Mouse (Mus musculus) midbrain, embryonic 16.5 days (tissue): Measurements from ENCODE around the gene Kctd19. TPM values are rescaled to one million over a fixed set of nuclear protein-coding genes. Genes with fewer than 3 reads are reported as not detected.

Experiments
- ATAC-seq: fragments of 200-750 bp; cut with Nextera tagmentation; 2 replicates; pipeline ENCODE4 v1.8.0; 2017; ENCODE audit warnings: moderate TSS enrichment
- H3K27ac ChIP-seq: fragments of 300-500 bp; sonication (generic); 2 replicates; pipeline ENCODE4 v1.5.1; 2014; ENCODE audit warnings: mild to moderate bottlenecking, low read length, mixed read lengths
- H3K27me3 ChIP-seq: fragments of 300-500 bp; sonication (generic); 2 replicates; pipeline ENCODE4 v1.6.1; 2014; ENCODE audit warnings: low read depth, low read length, mixed read lengths; ENCODE audit not compliant: control insufficient read depth, insufficient read depth
- H3K36me3 ChIP-seq: fragments of 300-500 bp; sonication (generic); 2 replicates; pipeline ENCODE4 v1.6.1; 2014; ENCODE audit warnings: mild to moderate bottlenecking, low read length, moderate library complexity, mixed read lengths; ENCODE audit not compliant: control insufficient read depth, insufficient read depth
- H3K4me1 ChIP-seq: fragments of 300-500 bp; sonication (generic); 2 replicates; pipeline ENCODE4 v1.6.1; 2014; ENCODE audit warnings: mild to moderate bottlenecking, low read length, mixed read lengths; ENCODE audit not compliant: control insufficient read depth, insufficient read depth
- H3K4me2 ChIP-seq: fragments of 300-500 bp; sonication (generic); 2 replicates; pipeline ENCODE4 v1.6.1; 2014; ENCODE audit warnings: mild to moderate bottlenecking, low read length, mixed read lengths
- H3K4me3 ChIP-seq: fragments of 300-500 bp; sonication (generic); 2 replicates; pipeline ENCODE4 v1.5.1; 2014; ENCODE audit warnings: low read depth, mild to moderate bottlenecking, low read length, moderate library complexity, mixed read lengths
- H3K9ac ChIP-seq: fragments of 300-500 bp; sonication (generic); 2 replicates; pipeline ENCODE4 v1.6.1; 2014; ENCODE audit warnings: low read depth, low read length, mixed read lengths
- H3K9me3 ChIP-seq: fragments of 300-500 bp; sonication (generic); replicated peaks from 2 replicates; pipeline ENCODE4 v1.6.1; 2014; ENCODE audit warnings: mild to moderate bottlenecking, low read length, mixed read lengths; ENCODE audit not compliant: control insufficient read depth, poor library complexity, severe bottlenecking
- WGBS: fragments of 180-500 bp; shearing (Covaris S2); extraction: QIAGEN DNeasy Blood & Tissue Kit; methylation state at CpG from one replicate; pipeline ENCODE4 v1.1.7; 2014; 5-methylcytosine and 5-hydroxymethylcytosine counted together
- polyA plus RNA-seq: library from polyadenylated mRNA; unstranded; fragments of >200 nt; fragmentation: Nextera tagmentation; extraction: Ambion mirVana; gene quantifications from 2 replicates; pipeline ENCODE4 v1.2.1, GENCODE M21; 2015

Gene Kctd19
- polyA plus RNA-seq: not detected in 2 replicates

DNA sequence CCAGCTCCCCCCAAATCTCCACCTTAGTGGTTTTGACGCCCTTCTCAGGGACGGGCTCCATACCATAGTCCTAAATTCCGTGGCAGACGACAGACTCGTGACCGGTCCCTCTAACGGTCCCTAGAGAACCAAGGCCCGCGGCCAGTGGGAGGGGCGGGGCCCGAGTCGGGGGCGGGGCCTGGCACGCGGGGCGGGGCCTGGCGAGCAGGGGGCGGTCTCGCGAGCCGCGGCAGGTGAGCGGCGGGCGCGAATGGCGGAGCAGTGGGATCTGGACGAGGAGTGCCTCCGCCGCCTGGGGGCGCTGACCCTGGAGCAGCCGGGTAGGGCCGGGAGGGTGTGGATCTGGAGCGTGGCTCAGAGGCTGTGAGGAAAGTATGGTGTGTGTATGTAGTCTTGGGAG, at the start of gene Kctd19, which contains the start of gene Lrrc36:
Gene Kctd19 (minus strand): TSS at position 112 of the 400 bp plus-strand sequence.
Gene Lrrc36 (plus strand): TSS at position 181 of the 400 bp plus-strand sequence.
- peak; percentile 62 for ATAC-seq
- Histone ChIP-seq H3K27ac (no peak within 1 kb of the TSS), H3K4me2 (peak within 1 kb of the TSS; percentile 66), H3K9me3 (no peaks in the 10 kb centered on the region), H3K4me1 (peaks cover 6% of the 10 kb centered on the region), H3K27me3 (no peaks in the 10 kb centered on the region), H3K4me3 (peak within 1 kb of the TSS; percentile 34), H3K36me3 (no peaks in the 10 kb centered on the region), H3K9ac (peak within 1 kb of the TSS; percentile 43; the same call in 1 of the 2 replicates)
- WGBS: 2% methylated on average over 28 of the region's 34 CpGs

DNA sequence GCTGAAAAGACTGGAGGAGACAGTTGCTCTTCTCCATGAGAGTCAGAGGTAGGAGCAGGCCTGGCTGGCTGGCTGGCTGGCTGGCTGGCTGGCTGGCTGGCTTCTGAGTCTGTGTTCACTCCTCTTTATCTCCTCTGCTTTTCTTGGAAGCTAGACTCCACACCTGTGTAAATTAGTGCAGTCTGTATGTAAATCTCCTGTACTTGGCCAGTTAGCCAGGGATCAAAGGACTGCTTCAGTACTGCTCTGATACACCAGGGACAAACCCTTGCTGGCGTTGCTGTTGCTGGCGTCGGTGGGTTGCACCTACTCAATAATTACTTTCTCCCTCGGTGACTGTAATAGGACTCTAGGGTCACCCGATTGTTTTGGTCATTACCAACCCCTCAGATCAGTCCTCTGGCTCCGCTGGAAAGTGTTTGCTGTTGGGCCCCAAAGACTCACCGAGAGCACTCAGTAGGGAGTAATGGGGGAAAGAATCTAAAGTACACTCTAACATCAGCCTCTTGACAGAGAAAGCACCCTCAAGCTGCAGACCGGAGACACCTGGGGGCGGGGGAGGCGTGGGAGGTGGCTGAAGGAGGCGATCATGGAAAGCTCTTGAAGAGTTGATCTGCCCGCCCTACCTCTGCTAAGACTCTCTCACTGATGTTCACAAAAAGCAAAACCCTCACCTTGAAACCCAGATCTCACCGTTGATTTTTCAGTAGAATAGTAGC, 47.9 kb upstream of the Kctd19 start:
- 71% methylated on average over 13 of the region's 13 CpGs for WGBS
- no peak overlapping the region for H3K4me2 ChIP-seq
- no peak for ATAC-seq
- no peaks in the 10 kb centered on the region for H3K4me1 ChIP-seq
- no peak overlapping the region for H3K9ac ChIP-seq
- H3K27me3 ChIP-seq: no peaks in the 10 kb centered on the region
- H3K27ac ChIP-seq: no peak overlapping the region
- no peaks in the 10 kb centered on the region for H3K9me3 ChIP-seq
- H3K36me3 ChIP-seq: no peaks in the 10 kb centered on the region
- no peak overlapping the region for H3K4me3 ChIP-seq

DNA sequence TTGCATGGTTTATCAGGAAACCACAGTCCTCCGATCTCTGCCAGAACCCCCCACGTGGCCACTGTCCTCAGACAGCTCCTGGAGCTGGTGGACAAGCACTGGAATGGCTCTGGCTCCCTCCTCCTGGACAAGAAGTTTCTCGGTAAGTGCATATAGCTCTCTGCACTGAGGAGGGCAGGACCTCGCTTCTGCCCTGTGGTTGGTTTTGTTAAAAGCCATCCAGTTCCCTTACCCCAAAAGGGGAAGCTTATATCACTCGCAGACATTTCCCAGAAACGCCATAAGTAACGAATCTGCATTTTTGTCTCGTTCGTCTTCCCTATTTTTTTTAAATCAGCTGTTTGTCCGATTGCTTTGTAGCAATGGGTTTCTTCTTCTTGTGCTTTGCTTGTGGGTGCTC, 41.9 kb upstream of the Kctd19 start:
- Histone ChIP-seq H3K4me1 (no peaks in the 10 kb centered on the region), H3K27me3 (no peaks in the 10 kb centered on the region), H3K9me3 (no peaks in the 10 kb centered on the region), H3K4me3 (no peak overlapping the region), H3K36me3 (no peaks in the 10 kb centered on the region), H3K4me2 (no peak overlapping the region), H3K9ac (no peak overlapping the region), H3K27ac (no peak overlapping the region)
- ATAC-seq: no peak
- WGBS: 69% methylated on average over 10 of the region's 10 CpGs

DNA sequence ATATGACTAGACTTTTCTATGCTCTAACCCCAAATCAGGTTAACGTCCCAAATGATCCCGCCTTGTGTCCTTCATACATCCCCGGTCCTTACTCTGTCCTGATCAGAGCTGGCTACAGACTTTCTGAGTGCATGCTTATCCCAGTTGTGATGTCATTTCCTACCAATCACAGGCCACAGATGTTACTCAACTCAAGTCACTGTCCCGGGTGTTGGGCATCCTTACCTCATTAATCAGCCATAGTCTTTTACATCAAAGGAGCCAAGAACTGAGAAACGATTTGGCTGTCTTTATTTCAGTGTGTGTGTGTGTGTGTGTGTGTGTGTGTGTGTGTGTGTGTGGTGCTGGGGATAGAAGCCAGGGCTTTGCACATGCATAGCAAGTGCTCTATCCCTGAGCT, 40.8 kb upstream of the Kctd19 start:
- Histone ChIP-seq H3K9me3 (no peaks in the 10 kb centered on the region), H3K4me2 (no peak overlapping the region), H3K4me1 (no peaks in the 10 kb centered on the region), H3K27me3 (no peaks in the 10 kb centered on the region), H3K36me3 (no peaks in the 10 kb centered on the region), H3K4me3 (no peak overlapping the region), H3K27ac (no peak overlapping the region), H3K9ac (no peak overlapping the region)
- ATAC-seq: no peak
- 72% methylated on average over 5 of the region's 5 CpGs for WGBS

DNA sequence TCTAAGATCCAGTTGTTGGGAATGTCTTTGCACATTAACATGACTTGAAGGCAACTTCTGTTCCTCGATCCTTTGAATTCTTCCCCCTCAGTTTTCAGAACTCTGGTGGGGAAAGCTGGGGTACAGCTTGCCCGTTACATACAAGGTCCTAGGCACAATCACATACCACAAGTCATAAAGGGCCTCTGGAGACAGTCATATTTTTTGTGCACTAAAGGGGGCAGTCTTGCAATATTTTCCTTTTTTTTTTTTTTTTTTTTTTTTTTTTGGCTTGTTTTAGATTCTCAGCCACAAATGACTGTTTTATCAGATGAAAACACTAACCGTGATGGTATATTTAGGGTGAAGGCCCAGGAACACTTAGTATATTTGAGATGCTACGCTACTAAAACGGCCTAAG, 40.0 kb upstream of the Kctd19 start:
- Histone ChIP-seq H3K9me3 (no peaks in the 10 kb centered on the region), H3K9ac (no peak overlapping the region), H3K27me3 (no peaks in the 10 kb centered on the region), H3K4me3 (no peak overlapping the region), H3K4me1 (no peaks in the 10 kb centered on the region), H3K27ac (no peak overlapping the region), H3K36me3 (no peaks in the 10 kb centered on the region), H3K4me2 (no peak overlapping the region)
- no peak for ATAC-seq
- 81% methylated on average over 5 of the region's 5 CpGs for WGBS

DNA sequence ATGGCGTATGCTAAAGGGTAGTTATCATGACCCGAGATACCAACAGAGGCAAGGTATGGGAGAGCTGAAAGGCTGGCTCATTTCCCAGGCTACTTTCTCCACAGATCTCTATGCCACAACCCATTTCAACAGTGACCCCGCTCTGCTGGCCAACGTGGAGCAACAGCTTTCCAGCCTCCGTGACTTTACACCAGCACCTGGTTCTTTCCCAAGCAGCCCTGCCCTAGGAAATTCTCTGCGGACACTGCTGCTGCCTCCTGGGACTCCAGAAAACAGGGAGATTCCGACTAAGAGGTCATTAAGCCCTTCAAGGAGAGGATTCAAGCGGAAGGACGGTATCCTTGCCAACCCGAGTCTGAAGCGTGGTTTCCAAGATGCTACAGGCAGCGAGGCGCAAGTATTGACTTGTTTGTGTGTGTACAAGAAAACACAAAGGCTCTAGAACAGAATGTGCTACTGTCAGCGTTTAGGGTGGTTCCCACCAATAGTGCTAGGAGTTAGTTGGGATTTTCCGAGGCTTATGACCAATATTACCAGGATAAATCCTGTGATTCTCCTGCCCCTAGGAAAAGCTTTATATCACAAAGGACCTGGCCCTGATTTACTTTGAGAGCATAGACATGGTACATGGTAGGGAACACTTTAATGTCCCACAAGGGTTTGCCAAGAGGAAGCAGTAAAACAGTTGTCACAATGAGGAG, 38.8 kb upstream of the Kctd19 start:
- Histone ChIP-seq H3K4me2 (no peak overlapping the region), H3K9ac (no peak overlapping the region), H3K9me3 (no peaks in the 10 kb centered on the region), H3K4me1 (no peaks in the 10 kb centered on the region), H3K27ac (no peak overlapping the region), H3K4me3 (no peak overlapping the region), H3K36me3 (no peaks in the 10 kb centered on the region), H3K27me3 (no peaks in the 10 kb centered on the region)
- no peak for ATAC-seq
- 50% methylated on average over 15 of the region's 15 CpGs for WGBS

DNA sequence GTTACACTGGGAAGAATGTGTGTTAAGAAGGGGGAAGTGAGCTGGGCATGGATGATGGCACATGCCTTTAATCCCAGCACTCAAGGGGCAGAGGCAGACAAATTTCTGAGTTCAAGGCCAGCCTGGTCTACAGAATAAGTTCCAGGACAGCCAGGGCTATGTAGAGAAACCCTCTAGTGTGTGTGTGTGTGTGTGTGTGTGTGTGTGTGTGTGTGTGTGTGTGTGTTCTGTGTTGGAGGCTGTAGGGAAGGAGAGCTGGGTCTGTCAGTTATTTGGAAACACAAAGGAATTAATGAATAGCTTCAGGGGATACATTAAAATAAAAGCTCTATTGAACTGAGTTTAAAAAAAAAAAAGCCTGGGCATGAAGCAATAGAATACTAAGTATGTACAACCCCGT, 37.7 kb upstream of the Kctd19 start:
- WGBS: 28% methylated on average over 1 of the region's 1 CpGs
- Histone ChIP-seq H3K9ac (no peak overlapping the region), H3K4me1 (peaks cover 3% of the 10 kb centered on the region), H3K4me3 (no peak overlapping the region), H3K27ac (no peak overlapping the region), H3K9me3 (no peaks in the 10 kb centered on the region), H3K27me3 (no peaks in the 10 kb centered on the region), H3K36me3 (no peaks in the 10 kb centered on the region), H3K4me2 (no peak overlapping the region)
- no peak for ATAC-seq

DNA sequence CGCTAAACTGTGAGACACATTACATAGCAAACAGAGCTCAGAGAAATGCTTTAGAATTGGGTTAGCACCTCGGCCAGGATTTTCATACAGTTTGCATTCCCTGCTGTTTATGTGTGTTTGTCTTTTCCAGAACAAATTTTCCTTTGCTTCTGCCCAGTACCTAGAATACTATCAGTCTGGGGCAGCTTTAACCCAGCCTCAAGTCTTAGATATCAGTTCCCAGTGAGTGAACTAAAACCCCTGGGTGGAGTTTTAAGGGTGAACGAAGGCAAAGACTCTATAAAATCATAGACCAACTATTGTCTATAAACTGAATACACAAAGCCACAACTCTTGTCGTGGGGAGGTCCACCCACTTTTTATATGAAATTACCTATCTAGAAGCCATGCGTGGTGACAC, 35.3 kb upstream of the Kctd19 start:
- ATAC-seq: no peak
- Histone ChIP-seq H3K4me1 (peaks cover 12% of the 10 kb centered on the region), H3K36me3 (no peaks in the 10 kb centered on the region), H3K27ac (no peak overlapping the region), H3K9ac (no peak overlapping the region), H3K9me3 (no peaks in the 10 kb centered on the region), H3K4me3 (no peak overlapping the region), H3K27me3 (no peaks in the 10 kb centered on the region), H3K4me2 (no peak overlapping the region)
- WGBS: 91% methylated on average over 5 of the region's 5 CpGs

DNA sequence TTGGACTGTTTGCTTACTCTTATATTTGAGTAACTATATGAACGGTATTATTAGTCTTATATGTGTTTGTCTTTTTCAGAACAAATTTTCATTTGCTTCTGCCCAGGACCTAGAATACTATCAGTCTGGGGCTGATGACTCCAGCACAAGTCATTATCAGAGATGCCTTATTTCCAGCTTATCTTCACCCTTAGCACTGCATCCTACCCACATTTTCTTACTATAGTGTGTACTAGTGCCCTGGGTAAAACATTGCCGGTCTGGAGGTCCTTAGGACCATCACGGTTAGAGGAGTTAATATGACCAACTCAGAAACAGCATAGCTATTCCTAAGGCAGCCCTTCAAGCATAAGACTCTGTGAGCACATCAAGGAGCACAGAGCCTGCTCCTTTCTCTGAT, 34.9 kb upstream of the Kctd19 start:
- no peak overlapping the region for H3K4me2 ChIP-seq
- no peak overlapping the region for H3K9ac ChIP-seq
- H3K36me3 ChIP-seq: no peaks in the 10 kb centered on the region
- no peak overlapping the region for H3K27ac ChIP-seq
- H3K9me3 ChIP-seq: no peaks in the 10 kb centered on the region
- no peak overlapping the region for H3K4me3 ChIP-seq
- peaks cover 12% of the 10 kb centered on the region for H3K4me1 ChIP-seq
- ATAC-seq: no peak
- H3K27me3 ChIP-seq: no peaks in the 10 kb centered on the region
- WGBS: 91% methylated on average over 3 of the region's 3 CpGs
